Mouse (Mus musculus) c-Kit-negative CD71-positive TER-119-positive erythroid progenitor cells, embryonic 14.5 days (primary cell): ENCODE measurements around the gene Adgrg5.

Source experiments
- DNase-seq: peaks from one replicate; pipeline ENCODE4 v3.0.0-alpha.2; 2013; ENCODE audit warnings: low read depth, low spot score

Gene Adgrg5

GRCm38 (mm10) chr8:94967071-94967470 is 43.6 kb downstream of the Adgrg5 start:
- no peak for DNase-seq

GRCm38 (mm10) chr8:94967554-94967953 is 44.1 kb downstream of the Adgrg5 start:
- DNase-seq = no peak

DNA sequence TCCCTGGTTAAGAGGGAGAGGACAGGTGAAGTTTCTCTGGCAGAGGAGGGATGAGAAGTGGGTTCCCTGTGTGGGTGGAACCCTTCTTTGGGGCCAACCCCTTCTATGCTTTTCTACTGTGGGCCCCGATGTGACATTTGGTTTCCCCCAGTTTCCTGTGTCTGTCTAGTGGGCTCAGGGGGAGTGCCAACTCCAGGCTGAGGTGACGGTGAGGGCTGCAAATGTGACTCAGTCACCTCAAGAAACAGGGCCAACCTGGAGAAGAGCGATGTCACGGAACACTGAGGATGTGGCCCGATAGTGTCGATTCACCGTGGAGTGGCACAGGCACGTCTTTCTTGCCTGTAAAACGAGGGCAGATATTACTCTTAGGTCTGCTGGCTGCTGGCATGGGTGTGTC is 49.8 kb downstream of the Adgrg5 start:
- no peak for DNase-seq

GRCm38 (mm10) chr8:94973786-94974185 is 50.3 kb downstream of the Adgrg5 start:
- DNase-seq = no peak

- DNase-seq = no peak
Observed at GRCm38 (mm10) chr8:94974467-94975165, 51.1 kb downstream of the Adgrg5 start, which contains the start of gene Adgrg1. Gene Adgrg1 (plus strand): TSS chr8:94974751.

GRCm38 (mm10) chr8:94976651-94977417 is 53.3 kb downstream of the Adgrg5 start:
- DNase-seq = no peak

GRCm38 (mm10) chr8:94978131-94978530 is 54.6 kb downstream of the Adgrg5 start:
- DNase-seq = no peak

DNA sequence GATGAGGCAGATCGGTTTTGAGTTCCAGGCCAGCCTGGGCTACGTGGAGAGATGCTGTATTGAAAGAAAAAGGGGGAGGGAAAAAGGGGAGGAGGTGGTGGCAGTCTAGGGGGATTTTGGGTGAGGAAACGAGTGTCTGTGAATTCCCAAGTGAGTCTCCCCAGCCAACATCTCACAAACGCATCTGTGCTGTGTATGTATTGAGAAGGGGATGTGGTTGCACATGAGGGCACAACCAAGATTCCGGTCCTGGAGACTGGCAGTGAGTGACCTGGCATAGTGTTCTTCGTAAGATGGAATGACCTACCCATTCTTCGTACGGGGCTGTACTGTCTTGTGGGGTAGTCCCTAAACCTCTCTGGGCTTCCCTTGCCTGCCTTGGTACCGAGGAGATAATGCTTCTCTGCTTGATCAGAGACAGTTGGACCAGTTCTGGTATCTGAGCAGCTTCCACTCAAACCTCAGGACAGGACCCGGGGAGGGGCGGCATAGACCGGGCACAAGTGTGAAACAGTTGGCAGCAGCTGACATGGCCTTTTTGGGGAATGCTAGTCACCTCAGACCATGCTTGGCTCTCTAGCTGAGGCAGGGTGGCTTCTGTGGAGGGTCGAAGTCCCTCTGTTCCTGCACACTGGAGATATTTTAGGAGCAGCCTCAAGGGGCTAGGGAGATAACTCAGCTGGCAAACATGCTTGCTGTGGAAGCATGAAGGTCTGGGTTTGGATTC is 55.3 kb downstream of the Adgrg5 start:
- no peak for DNase-seq

DNA sequence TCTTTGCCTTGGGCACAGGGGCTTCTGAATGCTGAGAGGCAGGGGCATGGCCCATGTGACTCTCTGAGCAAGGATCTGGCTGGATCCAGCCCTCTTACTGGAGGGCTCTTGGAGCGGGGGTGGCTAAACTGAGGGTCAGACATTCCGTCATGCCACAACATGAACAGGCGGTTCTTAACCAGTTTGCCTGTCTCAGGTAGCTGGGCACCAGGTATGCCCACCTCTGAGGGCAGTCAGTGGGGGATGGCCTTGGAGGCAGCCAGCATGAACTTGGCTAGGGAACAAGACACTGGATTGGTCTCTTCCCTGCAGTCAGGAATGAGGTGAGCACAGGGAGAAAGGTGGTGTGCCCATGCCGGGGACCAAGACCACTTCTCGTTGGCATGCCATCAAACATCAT is 56.7 kb downstream of the Adgrg5 start:
- no peak for DNase-seq

- no peak for DNase-seq
Observed at GRCm38 (mm10) chr8:94980976-94981375, 57.5 kb downstream of the Adgrg5 start.

GRCm38 (mm10) chr8:94981848-94982247 is 58.4 kb downstream of the Adgrg5 start:
- no peak for DNase-seq

GRCm38 (mm10) chr8:94983146-94983545 is 59.7 kb downstream of the Adgrg5 start:
- no peak for DNase-seq

DNA sequence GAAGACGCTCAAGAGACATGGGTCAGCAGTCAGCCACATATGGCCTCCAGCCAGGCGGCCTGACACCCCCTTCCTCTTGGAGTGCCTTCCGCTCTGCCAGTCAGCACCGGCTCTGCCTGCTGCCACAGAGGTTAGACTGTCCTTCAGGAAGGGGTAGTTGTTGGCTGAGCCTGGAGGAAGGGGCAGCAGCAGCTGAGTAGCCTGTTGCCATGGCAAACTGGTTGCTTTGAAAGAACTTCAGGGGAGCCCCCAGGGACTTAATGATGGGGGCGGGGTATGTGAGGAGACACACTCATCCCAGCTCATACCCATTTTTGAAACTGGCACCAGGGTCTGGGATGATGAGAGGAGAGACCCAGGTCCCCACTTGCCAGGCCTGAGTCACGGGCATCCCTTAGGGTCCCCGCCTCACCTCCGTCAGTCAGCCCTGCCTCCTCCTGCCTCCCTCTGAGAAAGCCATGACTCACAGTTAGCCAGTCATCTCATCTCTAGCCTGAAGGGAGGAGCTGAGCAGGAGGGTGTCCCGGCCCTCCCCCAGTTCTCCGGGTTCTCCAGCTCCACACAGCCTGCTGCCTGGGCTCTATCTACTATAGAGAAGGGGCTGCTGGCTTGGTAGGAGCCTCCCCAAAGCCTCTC is 60.5 kb downstream of the Adgrg5 start:
- peak; percentile 76 for DNase-seq

- DNase-seq = no peak
Observed at GRCm38 (mm10) chr8:94985023-94985422, 61.5 kb downstream of the Adgrg5 start.

- no peak for DNase-seq
Observed at GRCm38 (mm10) chr8:94986676-94987075, 63.2 kb downstream of the Adgrg5 start.

GRCm38 (mm10) chr8:94987553-94987952 is 64.1 kb downstream of the Adgrg5 start:
- no peak for DNase-seq

DNA sequence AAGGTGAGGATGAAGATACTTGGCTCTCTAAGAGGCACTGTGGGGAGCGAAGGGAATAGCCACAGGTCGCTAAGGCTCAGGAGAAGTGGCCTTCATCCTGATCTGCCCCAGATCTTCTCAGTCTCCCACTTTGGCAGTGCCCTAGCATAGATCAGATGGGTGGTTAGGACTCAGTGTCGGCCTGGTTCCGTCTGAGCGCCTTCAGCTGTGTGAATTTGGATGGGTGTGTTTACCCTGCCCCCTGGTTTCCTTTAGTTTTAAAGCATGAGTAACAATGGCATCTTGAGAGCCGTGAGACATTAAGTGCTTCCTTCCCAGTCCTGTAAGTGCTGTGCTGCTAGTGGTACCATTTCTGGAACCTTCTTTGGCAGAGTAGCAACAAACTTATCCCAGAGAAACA is 65.1 kb downstream of the Adgrg5 start:
- DNase-seq = no peak

GRCm38 (mm10) chr8:94989711-94990110 is 66.2 kb downstream of the Adgrg5 start:
- no peak for DNase-seq

DNA sequence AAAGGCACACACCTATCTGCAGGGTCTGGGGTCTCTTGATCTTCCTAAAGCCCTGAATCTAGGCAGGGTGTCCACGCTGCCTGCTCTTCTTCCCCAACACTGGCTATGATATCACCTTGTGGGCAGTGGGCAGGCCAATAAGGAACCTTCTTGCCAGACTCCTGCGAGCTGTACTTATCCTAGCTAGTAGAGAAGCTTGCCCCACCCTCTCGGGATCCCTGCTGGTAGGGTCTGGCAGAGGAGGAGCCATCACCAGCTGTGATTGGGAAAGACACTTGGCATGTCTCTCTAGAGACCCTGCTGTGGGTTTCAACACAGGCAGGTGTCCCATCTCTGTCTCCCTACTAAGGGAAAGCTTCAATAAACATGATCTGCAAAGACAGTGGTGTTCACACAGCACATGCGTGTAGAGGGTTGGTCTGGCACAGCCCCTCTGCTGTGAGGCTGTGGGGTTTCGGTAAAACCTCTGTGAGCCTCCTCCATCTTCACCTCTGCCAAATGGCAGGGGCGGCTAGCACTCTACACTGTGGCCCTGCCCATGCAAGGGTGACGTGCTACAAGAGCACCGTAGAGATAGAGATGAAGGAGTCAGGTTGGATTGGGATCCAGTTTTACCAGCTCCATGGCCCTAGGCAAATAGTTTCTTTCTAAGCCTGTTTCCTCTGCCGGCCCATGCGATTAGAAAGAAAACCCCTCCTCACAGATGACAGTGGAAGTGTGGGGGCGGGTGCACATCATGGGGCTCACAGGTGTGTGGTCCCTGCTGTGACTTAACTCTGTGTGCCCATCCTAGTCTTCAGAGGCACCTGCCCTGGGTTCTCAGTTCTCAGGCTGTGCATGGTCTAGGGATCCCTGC is 67.3 kb downstream of the Adgrg5 start:
- DNase-seq = no peak

DNA sequence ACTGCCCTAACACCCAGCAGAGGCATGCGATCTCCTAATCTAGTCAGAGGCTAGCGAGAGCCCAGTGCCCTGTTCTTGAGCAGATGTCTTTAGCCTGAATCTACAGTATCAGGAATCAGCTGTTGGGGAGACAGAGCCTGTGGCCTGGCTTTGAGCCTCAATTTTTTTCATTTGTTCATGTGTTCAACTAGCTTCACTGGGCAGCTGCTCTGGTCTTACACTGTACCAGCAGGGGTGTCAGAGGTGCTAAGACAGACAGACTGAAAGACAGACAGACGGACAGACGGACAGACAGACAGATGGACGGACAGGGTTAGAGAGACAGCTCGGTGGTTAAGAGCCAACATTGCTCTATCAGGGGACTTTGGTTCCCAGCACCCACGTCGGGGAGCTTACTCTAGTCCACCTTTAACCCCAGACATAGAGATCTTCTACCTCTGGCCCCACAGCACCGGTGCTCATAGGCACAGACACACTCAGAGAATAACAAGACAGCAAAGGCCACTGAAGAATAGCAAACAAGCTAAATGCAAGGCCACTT is 68.0 kb downstream of the Adgrg5 start:
- DNase-seq = no peak

GRCm38 (mm10) chr8:94992010-94992409 is 68.5 kb downstream of the Adgrg5 start:
- DNase-seq = no peak
